Mouse (Mus musculus) hindbrain, embryonic 11.5 days (tissue): ENCODE measurements at regions not wholly inside any gene's neighbourhood (a gene's known extent, or its start where the extent isn't known, plus 50 kb on each side); places are given as distances from the start of the nearest gene placed in this dataset.

Experiments
- ATAC-seq: fragments of 200-750 bp; cut with Nextera tagmentation; 2 replicates; pipeline ENCODE4 v1.8.0; 2017; ENCODE audit warnings: mild to moderate bottlenecking, moderate TSS enrichment, moderate library complexity; ENCODE audit not compliant: low FRiP score
- DNase-seq: peaks from one replicate; pipeline ENCODE4 v3.0.0-alpha.2; 2015; ENCODE audit warnings: low spot score
- H3K27ac ChIP-seq: fragments of 300-500 bp; sonication (generic); 2 replicates; pipeline ENCODE4 v1.5.1; 2014; ENCODE audit warnings: mild to moderate bottlenecking, low read depth, low read length
- H3K27me3 ChIP-seq: fragments of 300-500 bp; sonication (generic); 2 replicates; pipeline ENCODE4 v1.6.1; 2014; ENCODE audit warnings: mild to moderate bottlenecking, low read length, moderate library complexity, mixed read lengths; ENCODE audit not compliant: control insufficient read depth, insufficient read depth
- H3K36me3 ChIP-seq: fragments of 300-500 bp; sonication (generic); 2 replicates; pipeline ENCODE4 v1.6.1; 2014; ENCODE audit warnings: mild to moderate bottlenecking, low read length, moderate library complexity, mixed read lengths; ENCODE audit not compliant: control insufficient read depth, insufficient read depth
- H3K4me1 ChIP-seq: fragments of 300-500 bp; sonication (generic); replicated peaks from 2 replicates; pipeline ENCODE4 v1.6.1; 2014; ENCODE audit warnings: low read length, mixed read lengths; ENCODE audit not compliant: control insufficient read depth, insufficient read depth
- H3K4me2 ChIP-seq: fragments of 300-500 bp; sonication (generic); replicated peaks from 2 replicates; pipeline ENCODE4 v1.6.1; 2014; ENCODE audit warnings: mild to moderate bottlenecking, low read depth, low read length
- H3K4me3 ChIP-seq: fragments of 300-500 bp; sonication (generic); 2 replicates; pipeline ENCODE4 v1.5.1; 2014; ENCODE audit warnings: low read depth, low read length
- H3K9ac ChIP-seq: fragments of 300-500 bp; sonication (generic); 2 replicates; pipeline ENCODE4 v1.6.1; 2014; ENCODE audit warnings: low read depth, low read length
- H3K9me3 ChIP-seq: fragments of 300-500 bp; sonication (generic); 2 replicates; pipeline ENCODE4 v1.6.1; 2016; ENCODE audit warnings: low read length; ENCODE audit not compliant: control insufficient read depth
- WGBS: fragments of 180-500 bp; shearing (Covaris S2); extraction: QIAGEN DNeasy Blood & Tissue Kit; methylation state at CpG from one replicate; pipeline ENCODE4 v1.1.7; 2014; 5-methylcytosine and 5-hydroxymethylcytosine counted together

- no peak overlapping the region for H3K9ac ChIP-seq
- no peak overlapping the region for H3K4me3 ChIP-seq
- no peak overlapping the region for H3K4me2 ChIP-seq
- H3K4me1 ChIP-seq, result no peaks in the 10 kb centered on the region
- no peak overlapping the region for H3K27ac ChIP-seq
- DNase-seq, result no peak
- H3K27me3 ChIP-seq, result no peaks in the 10 kb centered on the region
- WGBS, result 76% methylated on average over 2 of the region's 2 CpGs
- no peaks in the 10 kb centered on the region for H3K9me3 ChIP-seq
- no peaks in the 10 kb centered on the region for H3K36me3 ChIP-seq
- ATAC-seq, result no peak
Measured at GRCm38 (mm10) chr14:36499323-36499722, 404.6 kb downstream of the 4930474N05Rik start.

GRCm38 (mm10) chr14:36485499-36485898 lies 390.8 kb downstream of the 4930474N05Rik start:
- no peak for DNase-seq
- no peaks in the 10 kb centered on the region for H3K27me3 ChIP-seq
- H3K9ac ChIP-seq, result no peak overlapping the region
- no peak for ATAC-seq
- no peak overlapping the region for H3K27ac ChIP-seq
- H3K4me3 ChIP-seq, result no peak overlapping the region
- H3K4me2 ChIP-seq, result no peak overlapping the region
- H3K4me1 ChIP-seq, result no peaks in the 10 kb centered on the region
- no peaks in the 10 kb centered on the region for H3K36me3 ChIP-seq
- no peaks in the 10 kb centered on the region for H3K9me3 ChIP-seq

- no peaks in the 10 kb centered on the region for H3K4me1 ChIP-seq
- no peak overlapping the region for H3K4me2 ChIP-seq
- H3K27ac ChIP-seq, result no peak overlapping the region
- no peaks in the 10 kb centered on the region for H3K36me3 ChIP-seq
- DNase-seq (no peak), ATAC-seq (no peak)
- H3K27me3 ChIP-seq, result no peaks in the 10 kb centered on the region
- no peak overlapping the region for H3K9ac ChIP-seq
- no peak overlapping the region for H3K4me3 ChIP-seq
- WGBS, result 38% methylated on average over 2 of the region's 2 CpGs
- no peaks in the 10 kb centered on the region for H3K9me3 ChIP-seq
Measured at GRCm38 (mm10) chr14:36471617-36472016, 376.9 kb downstream of the 4930474N05Rik start.

- Histone ChIP-seq H3K36me3 (no peaks in the 10 kb centered on the region), H3K27me3 (no peaks in the 10 kb centered on the region), H3K9me3 (no peaks in the 10 kb centered on the region), H3K4me2 (no peak overlapping the region), H3K4me3 (no peak overlapping the region), H3K9ac (no peak overlapping the region), H3K27ac (no peak overlapping the region), H3K4me1 (no peaks in the 10 kb centered on the region)
- DNase-seq (no peak), ATAC-seq (no peak)
- WGBS, result 73% methylated on average over 1 of the region's 1 CpGs
Measured at GRCm38 (mm10) chr14:36470362-36470761, 375.6 kb downstream of the 4930474N05Rik start.

GRCm38 (mm10) chr14:36453049-36453448 lies 358.3 kb downstream of the 4930474N05Rik start:
- ATAC-seq, result no peak
- H3K36me3 ChIP-seq, result no peaks in the 10 kb centered on the region
- H3K4me3 ChIP-seq, result no peak overlapping the region
- no peak overlapping the region for H3K27ac ChIP-seq
- H3K4me1 ChIP-seq, result no peaks in the 10 kb centered on the region
- H3K4me2 ChIP-seq, result no peak overlapping the region
- no peaks in the 10 kb centered on the region for H3K9me3 ChIP-seq
- no peaks in the 10 kb centered on the region for H3K27me3 ChIP-seq
- WGBS, result 83% methylated on average over 1 of the region's 1 CpGs
- DNase-seq, result no peak
- H3K9ac ChIP-seq, result no peak overlapping the region

- ATAC-seq (no peak), DNase-seq (no peak)
- Histone ChIP-seq H3K9ac (no peak overlapping the region), H3K9me3 (no peaks in the 10 kb centered on the region), H3K27ac (no peak overlapping the region), H3K4me1 (no peaks in the 10 kb centered on the region), H3K4me3 (no peak overlapping the region), H3K36me3 (no peaks in the 10 kb centered on the region), H3K27me3 (no peaks in the 10 kb centered on the region), H3K4me2 (no peak overlapping the region)
Measured at GRCm38 (mm10) chr14:36450126-36450525, 355.4 kb downstream of the 4930474N05Rik start.

GRCm38 (mm10) chr14:36414656-36415273 lies 320.0 kb downstream of the 4930474N05Rik start:
- Histone ChIP-seq H3K36me3 (no peaks in the 10 kb centered on the region), H3K4me3 (no peak overlapping the region), H3K4me2 (no peak overlapping the region), H3K4me1 (no peaks in the 10 kb centered on the region), H3K27me3 (no peaks in the 10 kb centered on the region), H3K9ac (no peak overlapping the region), H3K9me3 (no peaks in the 10 kb centered on the region), H3K27ac (no peak overlapping the region)
- DNase-seq (peak; percentile 9), ATAC-seq (peak; percentile 64)
- WGBS, result 40% methylated on average over 3 of the region's 3 CpGs

GRCm38 (mm10) chr14:36414180-36414579 lies 319.5 kb downstream of the 4930474N05Rik start:
- Histone ChIP-seq H3K27me3 (no peaks in the 10 kb centered on the region), H3K4me1 (no peaks in the 10 kb centered on the region), H3K9me3 (no peaks in the 10 kb centered on the region), H3K27ac (no peak overlapping the region), H3K9ac (no peak overlapping the region), H3K4me2 (no peak overlapping the region), H3K4me3 (no peak overlapping the region), H3K36me3 (no peaks in the 10 kb centered on the region)
- 90% methylated on average over 1 of the region's 1 CpGs for WGBS
- DNase-seq (no peak), ATAC-seq (no peak)
